Mouse (Mus musculus) heart, embryonic 11.5 days (tissue): Measurements from ENCODE around the gene Adck1. TPM values are rescaled to one million over a fixed set of nuclear protein-coding genes. Genes with fewer than 3 reads are reported as not detected.

Source experiments
- ATAC-seq: fragments of 200-750 bp; cut with Nextera tagmentation; replicated peaks from 2 replicates; pipeline ENCODE4 v1.8.0; 2017; ENCODE audit warnings: moderate library complexity; ENCODE audit not compliant: insufficient number of reproducible peaks, low FRiP score, low TSS enrichment
- H3K27ac ChIP-seq: fragments of 300-500 bp; sonication (generic); 2 replicates; pipeline ENCODE4 v1.5.1; 2014; ENCODE audit warnings: mild to moderate bottlenecking, low read depth, low read length
- H3K27me3 ChIP-seq: fragments of 300-500 bp; sonication (generic); 2 replicates; pipeline ENCODE4 v1.6.1; 2014; ENCODE audit warnings: mild to moderate bottlenecking, low read length, mixed read lengths; ENCODE audit not compliant: control insufficient read depth, insufficient read depth
- H3K36me3 ChIP-seq: fragments of 300-500 bp; sonication (generic); 2 replicates; pipeline ENCODE4 v1.6.1; 2014; ENCODE audit warnings: mild to moderate bottlenecking, low read length, moderate library complexity, mixed read lengths; ENCODE audit not compliant: control insufficient read depth, insufficient read depth
- H3K4me1 ChIP-seq: fragments of 300-500 bp; sonication (generic); 2 replicates; pipeline ENCODE4 v1.6.1; 2014; ENCODE audit warnings: low read length; ENCODE audit not compliant: control insufficient read depth, insufficient read depth
- H3K4me2 ChIP-seq: fragments of 300-500 bp; sonication (generic); 2 replicates; pipeline ENCODE4 v1.6.1; 2014; ENCODE audit warnings: mild to moderate bottlenecking, moderate library complexity
- H3K4me3 ChIP-seq: fragments of 300-500 bp; sonication (generic); 2 replicates; pipeline ENCODE4 v1.5.1; 2014; ENCODE audit warnings: low read depth, low read length
- H3K9ac ChIP-seq: fragments of 300-500 bp; sonication (generic); 2 replicates; pipeline ENCODE4 v1.6.1; 2014; ENCODE audit warnings: mild to moderate bottlenecking, low read depth, low read length, moderate library complexity
- H3K9me3 ChIP-seq: fragments of 300-500 bp; sonication (generic); replicated peaks from 2 replicates; pipeline ENCODE4 v1.6.1; 2016; ENCODE audit warnings: low read length; ENCODE audit not compliant: control insufficient read depth
- WGBS: fragments of 180-500 bp; shearing (Covaris S2); extraction: QIAGEN DNeasy Blood & Tissue Kit; methylation state at CpG from one replicate; pipeline ENCODE4 v1.1.7; 2014; ENCODE audit not compliant: insufficient replicate concordance; 5-methylcytosine and 5-hydroxymethylcytosine counted together
- polyA plus RNA-seq: library from polyadenylated mRNA; unstranded; fragments of >200 nt; fragmentation: Nextera tagmentation; extraction: Ambion mirVana; gene quantifications from 2 replicates; pipeline ENCODE4 v1.2.1, GENCODE M21; 2014

Adck1 gene
- polyA plus RNA-seq, 1 experiment from 2014 or later = 9.6 TPM

DNA sequence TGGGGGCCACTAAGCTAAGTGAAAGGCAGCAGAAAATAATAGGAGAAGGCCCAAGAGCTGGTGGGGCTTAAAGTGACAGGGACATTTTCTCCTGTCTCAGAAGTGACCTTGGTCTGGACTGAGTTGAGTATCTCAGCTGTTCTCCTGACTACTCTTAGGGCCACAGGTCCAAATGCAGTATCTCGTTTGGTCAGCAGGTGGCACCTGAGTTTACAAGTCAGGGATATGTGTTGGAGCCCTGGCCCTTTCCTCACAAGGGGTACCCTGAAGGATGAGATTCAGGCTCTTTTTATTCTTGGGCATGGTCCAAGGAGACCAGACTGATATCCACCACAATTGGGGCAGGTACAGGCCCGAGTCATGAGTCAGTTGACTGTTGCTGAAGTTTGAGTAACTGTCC, 44.8 kb downstream of the Adck1 start:
- H3K9me3 ChIP-seq = no peaks in the 10 kb centered on the region
- H3K27ac ChIP-seq = no peak overlapping the region
- 26% methylated on average over 2 of the region's 2 CpGs for WGBS
- no peak overlapping the region for H3K9ac ChIP-seq
- H3K36me3 ChIP-seq = no peaks in the 10 kb centered on the region
- H3K4me3 ChIP-seq = no peak overlapping the region
- ATAC-seq = no peak
- H3K4me1 ChIP-seq = no peaks in the 10 kb centered on the region
- no peaks in the 10 kb centered on the region for H3K27me3 ChIP-seq
- no peak overlapping the region for H3K4me2 ChIP-seq

DNA sequence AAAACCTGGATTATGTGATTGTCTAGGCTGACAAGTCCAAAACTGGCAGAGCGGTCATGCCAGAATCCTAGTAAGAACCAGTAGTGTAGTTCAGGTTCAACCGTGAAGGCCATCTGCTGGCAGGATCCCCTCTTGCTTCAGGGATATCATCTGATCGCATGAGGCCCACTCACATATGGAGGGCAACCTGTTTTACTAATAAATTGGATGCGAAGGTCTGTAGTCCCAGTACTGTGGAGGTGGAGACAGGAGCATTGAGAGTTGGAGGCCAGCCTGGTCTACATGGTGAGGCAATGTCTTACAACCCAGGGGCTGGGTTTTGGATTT, 47.6 kb downstream of the Adck1 start:
- H3K9ac ChIP-seq = no peak overlapping the region
- no peaks in the 10 kb centered on the region for H3K36me3 ChIP-seq
- no peak overlapping the region for H3K4me3 ChIP-seq
- no peak for ATAC-seq
- 89% methylated on average over 4 of the region's 4 CpGs for WGBS
- H3K27ac ChIP-seq = no peak overlapping the region
- no peaks in the 10 kb centered on the region for H3K9me3 ChIP-seq
- no peaks in the 10 kb centered on the region for H3K27me3 ChIP-seq
- H3K4me2 ChIP-seq = no peak overlapping the region
- no peaks in the 10 kb centered on the region for H3K4me1 ChIP-seq

DNA sequence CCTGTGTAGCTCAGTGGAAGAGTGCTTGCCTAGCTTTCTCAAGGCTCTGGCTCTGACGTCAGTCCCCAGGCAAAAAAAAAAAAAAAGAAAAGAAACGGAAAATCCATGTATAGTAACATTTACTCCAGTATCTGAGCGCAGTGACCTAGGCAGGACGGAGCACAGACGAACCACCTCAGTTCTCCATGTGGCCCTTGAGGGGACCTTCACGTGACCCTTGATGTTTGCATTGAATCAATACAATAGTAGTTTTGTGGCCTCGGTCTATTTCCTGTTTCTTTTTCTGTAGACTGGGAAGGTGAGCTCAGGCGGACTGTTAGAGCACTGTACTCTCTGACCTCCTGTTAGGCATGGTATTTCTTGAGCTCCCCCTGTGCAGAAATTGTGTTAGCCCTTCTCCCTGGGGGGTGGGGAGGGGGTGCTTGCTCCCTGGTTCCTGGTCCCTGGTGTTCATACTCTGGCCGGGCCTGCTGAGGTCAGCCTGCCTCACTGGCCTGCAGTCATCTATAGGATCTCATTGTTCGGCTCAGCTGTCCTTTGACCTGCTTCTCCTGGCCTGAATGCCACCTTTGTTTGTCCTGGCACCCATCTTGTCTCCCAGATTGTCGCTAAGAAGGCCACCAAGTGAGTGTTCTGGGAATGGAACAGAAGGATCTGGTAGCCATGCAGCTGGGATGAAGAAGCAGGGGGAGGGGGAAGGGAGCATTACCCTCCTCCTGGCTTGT, 48.1 kb downstream of the Adck1 start:
- Histone ChIP-seq H3K4me2 (no peak overlapping the region), H3K27me3 (no peaks in the 10 kb centered on the region), H3K4me1 (no peaks in the 10 kb centered on the region), H3K9me3 (no peaks in the 10 kb centered on the region), H3K27ac (no peak overlapping the region), H3K4me3 (no peak overlapping the region), H3K9ac (no peak overlapping the region), H3K36me3 (no peaks in the 10 kb centered on the region)
- 66% methylated on average over 11 of the region's 11 CpGs for WGBS
- no peak for ATAC-seq

DNA sequence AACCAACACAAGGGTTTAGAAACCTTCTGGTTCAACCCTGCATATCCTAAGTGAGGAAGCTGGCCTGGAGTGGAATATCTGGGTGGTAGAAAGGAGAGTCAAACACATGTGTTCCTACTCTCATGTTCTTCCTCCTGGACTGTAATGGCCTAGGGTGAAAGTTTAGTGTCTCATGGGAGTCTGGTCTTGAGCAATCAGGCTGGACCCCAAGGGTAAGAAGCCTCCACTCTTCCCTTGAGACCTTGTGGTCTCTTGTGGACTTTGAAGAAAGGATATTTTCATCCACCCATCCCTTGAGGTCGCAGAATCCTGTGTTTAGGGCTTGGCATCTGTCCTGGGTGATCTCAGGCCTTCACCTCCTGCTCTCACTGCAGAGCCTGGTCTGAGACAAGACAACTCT, 52.9 kb downstream of the Adck1 start:
- WGBS = 70% methylated on average over 1 of the region's 1 CpGs
- ATAC-seq = no peak
- H3K27ac ChIP-seq = no peak overlapping the region
- no peaks in the 10 kb centered on the region for H3K9me3 ChIP-seq
- no peaks in the 10 kb centered on the region for H3K27me3 ChIP-seq
- H3K4me2 ChIP-seq = no peak overlapping the region
- H3K4me1 ChIP-seq = no peaks in the 10 kb centered on the region
- no peak overlapping the region for H3K9ac ChIP-seq
- no peak overlapping the region for H3K4me3 ChIP-seq
- no peaks in the 10 kb centered on the region for H3K36me3 ChIP-seq

DNA sequence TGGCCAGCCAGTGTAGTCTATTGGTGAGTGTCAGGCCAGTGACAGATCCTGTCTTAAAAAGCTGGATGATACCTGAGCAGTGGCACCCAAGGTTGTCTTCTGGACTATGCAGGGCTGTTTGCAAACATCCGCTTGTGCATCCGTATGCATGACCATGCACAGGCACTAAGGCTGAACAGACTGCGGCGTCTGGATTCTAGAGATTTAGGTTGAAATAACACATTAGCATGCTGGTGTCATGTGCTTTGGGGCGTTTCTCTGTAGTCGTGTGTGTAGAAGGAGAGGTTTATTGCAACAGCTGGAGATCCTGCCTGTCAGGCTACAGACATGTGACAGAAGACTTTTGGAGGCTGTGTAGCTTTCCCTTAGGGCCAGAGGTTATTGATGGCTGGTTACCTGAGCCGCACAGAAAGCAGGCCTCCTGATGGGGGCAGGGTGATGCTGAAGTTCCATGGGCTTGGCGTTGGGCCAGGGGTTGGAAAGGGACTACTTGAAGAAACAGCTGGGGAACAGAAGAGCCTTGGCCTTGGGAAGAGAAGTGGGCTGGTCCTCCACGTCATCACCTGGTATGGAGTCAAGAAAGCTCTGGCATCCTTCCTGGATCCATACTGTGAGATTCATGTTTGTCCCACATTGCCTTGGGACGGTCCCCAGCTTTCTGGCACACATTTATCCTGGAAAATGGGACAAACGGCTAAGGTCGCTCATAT, 59.7 kb downstream of the Adck1 start:
- H3K27me3 ChIP-seq = no peaks in the 10 kb centered on the region
- H3K27ac ChIP-seq = no peak overlapping the region
- H3K9ac ChIP-seq = no peak overlapping the region
- no peaks in the 10 kb centered on the region for H3K36me3 ChIP-seq
- H3K4me2 ChIP-seq = no peak overlapping the region
- H3K9me3 ChIP-seq = no peaks in the 10 kb centered on the region
- no peak for ATAC-seq
- no peaks in the 10 kb centered on the region for H3K4me1 ChIP-seq
- H3K4me3 ChIP-seq = no peak overlapping the region
- 81% methylated on average over 12 of the region's 12 CpGs for WGBS

DNA sequence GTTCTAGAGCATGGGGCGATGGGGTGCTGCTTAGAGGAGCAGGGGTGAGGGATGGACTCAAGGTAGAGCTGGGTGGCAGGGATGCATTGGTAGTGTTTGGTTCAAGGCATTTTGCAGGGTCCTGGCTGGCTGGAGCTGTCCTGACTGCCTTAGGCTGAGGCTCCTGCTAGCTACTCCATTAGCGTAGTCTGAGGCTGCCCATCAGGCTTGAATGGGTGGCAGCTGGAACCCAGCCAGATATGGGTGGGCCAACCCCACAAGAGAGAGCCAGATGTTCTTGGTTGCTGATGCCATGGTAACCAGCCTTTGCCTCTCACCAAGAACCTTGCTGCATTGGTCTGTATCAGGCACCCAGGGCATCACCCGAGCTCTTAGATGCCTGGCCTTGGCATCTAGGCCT, 66.6 kb downstream of the Adck1 start:
- 89% methylated on average over 3 of the region's 3 CpGs for WGBS
- Histone ChIP-seq H3K36me3 (no peaks in the 10 kb centered on the region), H3K4me2 (no peak overlapping the region), H3K9ac (no peak overlapping the region), H3K27ac (no peak overlapping the region), H3K9me3 (no peaks in the 10 kb centered on the region), H3K27me3 (no peaks in the 10 kb centered on the region), H3K4me3 (no peak overlapping the region), H3K4me1 (0 out of 2 replicates have a peak, but pooled peaks cover 6% of the 10 kb centered on the region)
- ATAC-seq = no peak

DNA sequence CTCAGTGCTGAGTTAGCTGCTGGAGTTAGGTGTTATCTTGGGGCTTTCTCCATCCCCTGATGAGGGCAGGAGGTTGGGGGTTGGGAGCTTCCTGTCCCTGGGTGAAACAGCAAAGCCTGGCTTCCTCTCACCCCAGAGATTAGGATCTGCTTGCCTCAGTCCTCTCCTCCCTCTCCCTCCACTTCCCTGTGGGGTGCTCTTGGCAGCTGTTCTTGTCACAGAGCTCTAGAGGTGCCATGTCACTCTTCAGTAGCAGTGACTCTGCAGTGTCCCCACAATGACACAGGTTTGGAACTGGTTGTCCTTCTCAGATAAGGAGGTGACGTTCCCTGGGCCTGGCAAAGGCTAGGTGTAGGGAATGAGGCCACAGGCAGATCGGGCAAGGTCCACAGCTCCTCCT, 68.4 kb downstream of the Adck1 start:
- Histone ChIP-seq H3K27ac (no peak overlapping the region), H3K4me1 (0 out of 2 replicates have a peak, but pooled peaks cover 6% of the 10 kb centered on the region), H3K9me3 (no peaks in the 10 kb centered on the region), H3K36me3 (no peaks in the 10 kb centered on the region), H3K27me3 (no peaks in the 10 kb centered on the region), H3K4me2 (no peak overlapping the region), H3K4me3 (no peak overlapping the region), H3K9ac (no peak overlapping the region)
- ATAC-seq = no peak
- WGBS = 41% methylated on average over 2 of the region's 2 CpGs

- Histone ChIP-seq H3K9ac (no peak overlapping the region), H3K27me3 (no peaks in the 10 kb centered on the region), H3K4me3 (no peak overlapping the region), H3K9me3 (no peaks in the 10 kb centered on the region), H3K4me1 (peaks cover 7% of the 10 kb centered on the region; the same call in 1 of the 2 replicates), H3K27ac (no peak overlapping the region), H3K4me2 (no peak overlapping the region), H3K36me3 (no peaks in the 10 kb centered on the region)
- no peak for ATAC-seq
- WGBS = 53% methylated on average over 4 of the region's 4 CpGs
Observed at GRCm38 (mm10) chr12:88432277-88432676, 71.9 kb downstream of the Adck1 start.

DNA sequence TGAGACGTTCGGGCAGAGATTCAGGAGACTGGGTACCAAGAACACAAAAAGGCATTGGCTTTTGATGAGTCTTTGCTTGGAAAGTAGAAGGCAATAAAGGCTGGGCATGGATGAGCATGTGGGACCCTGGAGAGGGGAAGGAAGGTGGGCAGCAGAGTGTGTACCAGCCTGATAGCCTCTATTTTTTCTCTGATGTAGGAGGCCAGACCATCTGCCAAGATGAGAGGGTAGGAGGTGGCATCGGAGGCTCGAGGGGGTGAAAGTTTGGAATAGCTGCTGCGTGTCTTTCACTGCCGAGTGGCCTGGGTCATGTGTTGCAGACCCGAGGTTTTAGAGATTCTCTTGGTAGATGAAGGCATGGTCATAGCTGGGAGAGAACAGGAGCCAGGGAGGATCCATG, 72.8 kb downstream of the Adck1 start:
- no peak for ATAC-seq
- Histone ChIP-seq H3K4me1 (peaks cover 8% of the 10 kb centered on the region; the same call in 1 of the 2 replicates), H3K9ac (no peak overlapping the region), H3K4me2 (no peak overlapping the region), H3K4me3 (no peak overlapping the region), H3K36me3 (no peaks in the 10 kb centered on the region), H3K9me3 (no peaks in the 10 kb centered on the region), H3K27me3 (no peaks in the 10 kb centered on the region), H3K27ac (no peak overlapping the region)
- WGBS = 92% methylated on average over 7 of the region's 7 CpGs
